Mouse (Mus musculus): ENCODE results near the gene Pkn2. TPM values are rescaled to one million over a fixed set of nuclear protein-coding genes. Genes with fewer than 3 reads are reported as not detected.

The Pkn2 gene
- polyA plus RNA-seq, 1 experiment from 2014 or later, result 26.1 TPM

Other genes with a start within 250 kb of the Pkn2 start
- 6.5 and 7.6 TPM in 2 replicates for gene Kyat3, start 181.0 kb downstream of the Pkn2 start, polyA plus RNA-seq (2015; fragmentation: Nextera tagmentation; extraction: Ambion mirVana)
- 96.2 and 104 TPM in 2 replicates for gene Gtf2b, start 117.0 kb downstream of the Pkn2 start, polyA plus RNA-seq (2015; fragmentation: Nextera tagmentation; extraction: Ambion mirVana)